Mouse (Mus musculus) heart, embryonic 12.5 days (tissue): Measurements from ENCODE around the gene Bap1. TPM values are rescaled to one million over a fixed set of nuclear protein-coding genes. Genes with fewer than 3 reads are reported as not detected.

ENCODE experiments used
- ATAC-seq: fragments of 200-750 bp; cut with Nextera tagmentation; 2 replicates; pipeline ENCODE4 v1.8.0; 2017; ENCODE audit warnings: moderate TSS enrichment, moderate library complexity; ENCODE audit not compliant: insufficient number of reproducible peaks, low FRiP score
- H3K27ac ChIP-seq: fragments of 300-500 bp; sonication (generic); 2 replicates; pipeline ENCODE4 v1.5.1; 2016; ENCODE audit warnings: mild to moderate bottlenecking, moderate library complexity; ENCODE audit not compliant: poor library complexity, severe bottlenecking
- H3K27me3 ChIP-seq: fragments of 300-500 bp; sonication (generic); replicated peaks from 2 replicates; pipeline ENCODE4 v1.6.1; 2016; ENCODE audit warnings: mild to moderate bottlenecking, moderate library complexity
- H3K36me3 ChIP-seq: fragments of 300-500 bp; sonication (generic); 2 replicates; pipeline ENCODE4 v1.6.1; 2016; ENCODE audit warnings: mild to moderate bottlenecking, moderate library complexity
- H3K4me1 ChIP-seq: fragments of 300-500 bp; sonication (generic); replicated peaks from 2 replicates; pipeline ENCODE4 v1.6.1; 2016; ENCODE audit warnings: mild to moderate bottlenecking
- H3K4me2 ChIP-seq: fragments of 300-500 bp; sonication (generic); 2 replicates; pipeline ENCODE4 v1.6.1; 2016; ENCODE audit warnings: mild to moderate bottlenecking, moderate library complexity
- H3K4me3 ChIP-seq: fragments of 300-500 bp; sonication (generic); 2 replicates; pipeline ENCODE4 v1.5.1; 2016; ENCODE audit warnings: mild to moderate bottlenecking
- H3K9ac ChIP-seq: fragments of 300-500 bp; sonication (generic); 2 replicates; pipeline ENCODE4 v1.6.1; 2016; ENCODE audit warnings: mild to moderate bottlenecking, moderate library complexity
- H3K9me3 ChIP-seq: fragments of 300-500 bp; sonication (generic); replicated peaks from 2 replicates; pipeline ENCODE4 v1.6.1; 2016; ENCODE audit warnings: mild to moderate bottlenecking, moderate library complexity
- WGBS: fragments of 180-500 bp; shearing (Covaris S2); methylation state at CpG from one replicate; pipeline ENCODE4 v1.1.7; 2016; 5-methylcytosine and 5-hydroxymethylcytosine counted together
- polyA plus RNA-seq: library from polyadenylated mRNA; unstranded; fragments of >200 nt; fragmentation: Nextera tagmentation; extraction: Ambion mirVana; gene quantifications from 2 replicates; pipeline ENCODE4 v1.2.1, GENCODE M21; 2016

The Bap1 gene
- polyA plus RNA-seq, 1 experiment from 2014 or later = 59.7 TPM

DNA sequence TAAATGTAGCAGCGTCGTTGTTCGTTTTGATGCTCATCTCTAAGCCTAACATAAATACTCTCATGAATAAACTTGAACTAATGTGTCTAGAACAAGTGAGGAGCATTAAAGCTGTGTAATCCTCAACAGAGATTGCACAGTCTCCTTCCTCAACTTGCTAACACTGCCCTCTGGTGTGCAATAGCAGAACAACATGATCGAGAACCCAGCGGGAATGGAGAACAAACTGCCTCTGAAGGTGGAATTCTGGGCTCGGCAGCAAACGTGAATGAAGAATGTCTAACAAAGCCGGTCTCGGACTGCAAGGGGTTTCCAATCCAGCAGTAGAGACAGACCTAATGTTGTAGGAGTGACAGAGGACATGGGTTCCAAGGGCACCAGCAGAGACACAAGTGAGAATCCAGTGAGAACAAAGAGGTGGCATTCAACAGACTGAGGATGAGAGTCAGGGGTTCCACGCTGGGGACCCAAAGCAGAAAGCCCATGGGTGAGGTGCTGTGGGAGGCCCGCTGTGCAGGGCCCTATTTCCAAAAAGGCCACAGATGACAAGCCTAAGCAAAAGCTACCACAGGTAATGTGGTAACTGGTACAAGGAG, 17.2 kb upstream of the Bap1 start:
- 11% methylated on average over 11 of the region's 11 CpGs for WGBS
- peaks cover 43% of the 10 kb centered on the region for H3K4me1 ChIP-seq
- no peak for ATAC-seq
- 0 out of 2 replicates have a peak overlapping the region, but pooled peaks have one; percentile 19 for H3K9ac ChIP-seq
- H3K27ac ChIP-seq = no peak overlapping the region
- H3K9me3 ChIP-seq = no peaks in the 10 kb centered on the region
- no peaks in the 10 kb centered on the region for H3K27me3 ChIP-seq
- H3K4me3 ChIP-seq = no peak overlapping the region
- peaks cover 6% of the 10 kb centered on the region; the same call in 1 of the 2 replicates for H3K36me3 ChIP-seq
- peak overlapping the region; percentile 39 for H3K4me2 ChIP-seq

DNA sequence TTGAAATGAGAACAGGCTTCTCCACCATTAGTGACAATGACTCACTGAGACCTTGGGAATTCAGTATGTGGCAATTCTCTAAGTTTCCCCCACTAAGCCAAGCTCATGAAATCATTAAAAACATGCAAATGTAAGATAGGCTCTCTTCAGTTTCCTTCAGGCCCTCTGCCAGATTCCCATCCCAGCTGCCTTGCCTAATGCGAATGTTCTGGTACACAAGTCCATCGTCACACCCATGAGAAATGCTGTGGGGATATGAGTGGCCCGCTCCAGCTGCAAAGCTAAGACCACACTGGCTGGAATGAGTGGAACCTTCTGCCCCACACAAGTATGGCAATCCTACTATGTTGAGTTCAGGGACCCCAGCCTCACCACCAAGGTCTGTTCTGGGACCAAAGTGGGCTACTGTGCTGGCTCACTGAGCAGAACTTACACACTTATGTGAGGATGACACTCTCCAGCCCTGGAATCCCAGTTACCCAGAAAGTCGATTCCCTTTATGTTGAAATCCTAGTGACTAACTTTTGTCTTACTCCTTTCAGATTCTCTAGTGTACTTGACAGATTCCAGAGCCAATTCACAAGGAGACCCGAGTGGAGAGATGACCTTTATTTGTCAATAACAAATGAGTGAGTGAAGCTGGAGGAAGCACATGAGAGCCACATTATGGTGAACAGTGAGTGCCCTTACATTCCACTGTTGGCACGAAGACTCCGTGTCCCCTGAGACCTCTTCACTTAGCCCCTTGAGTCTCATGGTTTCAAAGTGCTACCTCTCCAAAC, 14.0 kb upstream of the Bap1 start:
- Histone ChIP-seq H3K27me3 (no peaks in the 10 kb centered on the region), H3K27ac (no peak overlapping the region), H3K4me3 (no peak overlapping the region), H3K9ac (no peak overlapping the region), H3K36me3 (peaks cover 6% of the 10 kb centered on the region; the same call in 1 of the 2 replicates), H3K4me2 (no peak overlapping the region), H3K9me3 (no peaks in the 10 kb centered on the region), H3K4me1 (peaks cover 14% of the 10 kb centered on the region; the same call in 1 of the 2 replicates)
- 74% methylated on average over 7 of the region's 7 CpGs for WGBS
- no peak for ATAC-seq

DNA sequence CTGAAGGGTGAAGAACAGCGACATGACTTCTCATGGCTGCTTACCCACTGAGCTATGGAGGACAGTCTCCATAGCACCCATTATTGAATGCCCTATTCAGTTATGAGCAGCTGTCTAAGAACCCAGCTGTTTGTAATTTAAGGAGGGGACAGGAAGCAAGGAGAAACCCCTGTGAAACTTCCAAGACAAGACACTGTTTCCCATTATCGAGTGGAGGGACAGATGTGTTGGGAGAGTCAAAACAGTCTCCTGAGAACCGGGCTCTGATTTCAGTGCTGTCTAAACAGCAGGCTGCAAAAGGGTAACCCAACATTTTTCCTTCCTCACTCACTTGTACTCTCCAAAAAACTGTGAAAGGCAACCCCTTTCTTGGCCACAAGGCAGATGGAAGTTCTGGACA, 10.7 kb upstream of the Bap1 start:
- Histone ChIP-seq H3K4me3 (no peak overlapping the region), H3K36me3 (peaks cover 6% of the 10 kb centered on the region; the same call in 1 of the 2 replicates), H3K9ac (no peak overlapping the region), H3K4me1 (no peaks in the 10 kb centered on the region), H3K4me2 (no peak overlapping the region), H3K27me3 (no peaks in the 10 kb centered on the region), H3K27ac (no peak overlapping the region), H3K9me3 (no peaks in the 10 kb centered on the region)
- WGBS = 71% methylated on average over 3 of the region's 3 CpGs
- no peak for ATAC-seq

DNA sequence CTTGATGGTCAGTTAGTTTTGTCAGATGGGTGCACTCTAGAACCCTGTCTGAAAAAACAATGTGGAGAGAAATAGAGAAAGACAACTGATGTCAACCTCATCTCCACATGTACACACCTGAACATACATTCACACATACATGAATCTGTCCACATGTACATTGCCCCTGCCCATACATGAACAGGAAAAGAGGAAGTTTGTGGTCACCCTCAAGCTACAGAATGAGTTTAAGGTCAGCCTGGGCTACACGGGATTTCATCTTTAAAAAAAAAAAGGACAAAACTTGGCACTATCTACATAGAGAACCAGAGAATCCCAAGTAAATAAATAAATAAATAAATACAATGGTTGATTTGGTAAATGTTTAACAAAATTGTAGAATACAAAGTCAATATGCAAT, 6.5 kb upstream of the Bap1 start:
- no peak for ATAC-seq
- H3K9ac ChIP-seq = no peak overlapping the region
- H3K4me3 ChIP-seq = no peak overlapping the region
- H3K36me3 ChIP-seq = no peaks in the 10 kb centered on the region
- peaks cover 4% of the 10 kb centered on the region for H3K4me1 ChIP-seq
- H3K27ac ChIP-seq = no peak overlapping the region
- no peak overlapping the region for H3K4me2 ChIP-seq
- WGBS = 74% methylated on average over 1 of the region's 1 CpGs
- no peaks in the 10 kb centered on the region for H3K27me3 ChIP-seq
- H3K9me3 ChIP-seq = no peaks in the 10 kb centered on the region

DNA sequence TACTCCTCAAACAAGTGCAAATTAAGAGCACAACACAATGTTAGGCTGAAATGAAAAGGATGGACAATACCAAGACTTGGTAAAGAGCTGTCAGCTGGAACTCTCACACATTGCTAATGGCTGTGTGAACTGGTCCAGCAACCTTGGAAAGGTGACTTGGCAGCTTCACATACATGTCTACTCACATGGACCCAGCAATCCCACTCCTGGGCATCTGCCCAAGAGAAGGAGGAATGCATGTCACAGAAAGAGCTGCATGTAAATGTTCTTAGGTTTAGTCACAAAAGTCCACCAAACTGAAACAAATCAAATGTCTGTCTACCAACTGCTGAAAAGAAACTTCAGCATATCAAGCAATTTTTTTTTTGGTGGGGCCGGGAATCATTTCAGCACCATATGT, 5.3 kb upstream of the Bap1 start:
- Histone ChIP-seq H3K4me1 (peaks cover 11% of the 10 kb centered on the region), H3K4me3 (no peak overlapping the region), H3K4me2 (no peak overlapping the region), H3K36me3 (no peaks in the 10 kb centered on the region), H3K27ac (no peak overlapping the region), H3K9me3 (no peaks in the 10 kb centered on the region), H3K27me3 (no peaks in the 10 kb centered on the region), H3K9ac (no peak overlapping the region)
- WGBS = 41% methylated on average over 1 of the region's 1 CpGs
- no peak for ATAC-seq

DNA sequence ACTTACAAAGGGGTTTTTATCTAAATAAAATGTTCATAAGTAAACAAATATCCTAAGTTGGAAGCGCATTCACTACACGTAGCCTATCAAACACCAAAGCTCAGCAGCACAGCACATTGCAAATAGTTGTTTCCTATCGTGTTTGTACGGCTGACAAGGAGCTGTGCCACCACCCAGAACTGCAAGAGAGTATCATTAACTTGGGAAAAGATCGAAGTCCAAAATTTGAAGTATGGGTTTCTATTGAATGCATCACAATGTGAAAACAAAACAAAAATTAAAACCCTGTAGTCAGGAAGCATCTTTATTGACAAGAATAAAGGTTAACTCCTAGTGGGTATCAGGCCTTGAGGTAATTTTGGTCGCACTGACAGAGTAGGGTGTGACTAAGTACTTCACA, 2.9 kb upstream of the Bap1 start:
- Histone ChIP-seq H3K36me3 (peaks cover 7% of the 10 kb centered on the region; the same call in 1 of the 2 replicates), H3K4me3 (no peak overlapping the region), H3K27ac (no peak overlapping the region), H3K27me3 (no peaks in the 10 kb centered on the region), H3K4me2 (no peak overlapping the region), H3K9ac (no peak overlapping the region), H3K9me3 (no peaks in the 10 kb centered on the region), H3K4me1 (peaks cover 22% of the 10 kb centered on the region)
- WGBS = 88% methylated on average over 6 of the region's 6 CpGs
- no peak for ATAC-seq

DNA sequence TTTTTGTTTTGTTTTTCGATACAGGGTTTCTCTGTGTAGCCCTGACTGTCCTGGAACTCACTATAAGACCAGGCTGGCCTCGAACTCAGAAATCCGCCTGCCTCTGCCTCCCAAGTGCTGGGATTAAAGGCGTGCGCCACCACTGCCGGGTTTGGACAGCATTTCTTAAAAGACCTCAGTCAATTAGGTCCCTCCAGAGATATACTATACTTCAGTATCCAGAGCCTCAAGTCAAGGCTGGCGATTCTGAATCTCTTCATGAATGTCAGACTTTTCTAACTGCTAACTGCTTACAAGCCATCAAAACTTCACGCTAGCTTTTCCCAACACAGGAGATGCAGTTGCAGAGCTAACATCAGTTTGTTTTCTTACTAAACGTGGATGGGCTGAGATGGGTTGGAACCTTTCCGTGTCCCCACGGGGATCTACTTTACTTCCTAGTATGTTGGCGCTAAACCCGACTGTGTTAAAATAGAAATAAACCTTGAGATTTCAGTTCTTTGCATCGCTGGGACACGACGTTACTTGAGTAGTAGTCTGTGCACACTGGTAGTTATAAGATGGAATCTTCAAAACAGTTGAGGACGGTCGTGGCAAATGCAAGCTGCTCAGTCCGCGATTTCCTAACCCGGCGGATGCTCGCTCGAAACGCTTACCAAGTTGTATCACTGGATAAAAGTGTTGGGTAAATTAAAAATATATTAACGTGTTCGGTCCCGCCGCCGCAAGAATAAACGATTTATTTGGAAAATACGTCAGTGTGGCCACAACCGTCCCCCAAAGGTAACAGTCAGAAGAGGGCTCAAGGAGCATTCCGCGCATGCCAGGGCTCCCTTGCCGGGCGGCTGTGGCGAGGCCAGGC, 797 bp upstream of the Bap1 start:
- Histone ChIP-seq H3K4me1 (peaks cover 22% of the 10 kb centered on the region), H3K4me3 (peak overlapping the region; percentile 97), H3K36me3 (peaks cover 28% of the 10 kb centered on the region), H3K27me3 (no peaks in the 10 kb centered on the region), H3K9me3 (no peaks in the 10 kb centered on the region), H3K9ac (peak overlapping the region; percentile 89), H3K4me2 (peak overlapping the region; percentile 74), H3K27ac (peak overlapping the region; percentile 97)
- peak; percentile 86 for ATAC-seq
- WGBS = 19% methylated on average over 38 of the region's 38 CpGs

DNA sequence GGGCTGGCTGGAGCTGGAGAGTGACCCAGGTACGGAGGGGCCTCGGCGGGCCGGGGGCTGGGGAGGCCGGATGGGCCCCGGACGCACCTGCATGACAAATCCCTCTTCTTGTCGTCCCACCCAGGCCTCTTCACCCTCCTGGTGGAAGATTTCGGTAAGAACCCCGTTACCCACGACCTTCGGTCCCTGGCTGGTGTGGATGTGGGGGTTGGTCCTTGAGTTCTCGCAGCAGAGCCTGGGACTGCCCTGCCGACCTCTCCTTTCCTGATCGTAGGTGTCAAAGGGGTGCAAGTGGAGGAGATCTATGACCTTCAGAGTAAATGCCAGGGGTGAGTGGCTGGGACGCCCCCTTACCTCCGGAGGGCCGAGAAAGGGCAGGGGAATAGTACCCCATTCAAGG, 376 bp downstream of the Bap1 start:
- ATAC-seq = no peak; the same call in 1 of the 2 replicates
- under 1% methylated on average over 18 of the region's 18 CpGs for WGBS

DNA sequence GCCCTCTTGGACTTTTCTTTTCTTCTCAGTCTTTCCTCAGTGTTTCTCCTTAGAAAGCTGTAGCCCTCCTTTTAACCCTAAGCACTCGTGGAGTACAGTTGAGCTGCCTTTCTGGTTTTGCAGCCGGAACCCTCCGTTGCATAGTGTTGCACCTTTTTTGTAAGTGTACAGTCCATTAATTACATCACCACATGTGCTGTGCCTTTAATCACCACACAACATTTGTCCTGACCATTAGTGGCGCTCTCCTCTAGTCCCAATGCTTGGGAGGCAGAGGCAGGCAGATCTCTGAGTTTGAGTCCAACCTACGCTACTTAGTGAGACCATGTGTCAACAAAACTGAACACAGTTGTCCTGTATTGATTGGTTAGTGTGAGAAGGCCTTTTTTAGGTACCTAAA, 841 bp downstream of the Bap1 start:
- Histone ChIP-seq H3K4me2 (peak overlapping the region; percentile 87), H3K27ac (0 out of 2 replicates have a peak overlapping the region, but pooled peaks have one; percentile 97), H3K4me3 (peak overlapping the region; percentile 97), H3K4me1 (peaks cover 17% of the 10 kb centered on the region), H3K27me3 (no peaks in the 10 kb centered on the region), H3K36me3 (peaks cover 44% of the 10 kb centered on the region), H3K9me3 (no peaks in the 10 kb centered on the region), H3K9ac (peak overlapping the region; percentile 99)
- ATAC-seq = no peak
- WGBS = 82% methylated on average over 5 of the region's 5 CpGs

More for the DNA sequence above, 376 bp downstream of the Bap1 start:
- Histone ChIP-seq H3K36me3 (peaks cover 39% of the 10 kb centered on the region), H3K9me3 (no peaks in the 10 kb centered on the region), H3K4me2 (peak overlapping the region; percentile 87), H3K4me3 (peak overlapping the region; percentile 97), H3K27me3 (no peaks in the 10 kb centered on the region), H3K4me1 (peaks cover 17% of the 10 kb centered on the region), H3K9ac (peak overlapping the region; percentile 99), H3K27ac (peak overlapping the region; percentile 97)

DNA sequence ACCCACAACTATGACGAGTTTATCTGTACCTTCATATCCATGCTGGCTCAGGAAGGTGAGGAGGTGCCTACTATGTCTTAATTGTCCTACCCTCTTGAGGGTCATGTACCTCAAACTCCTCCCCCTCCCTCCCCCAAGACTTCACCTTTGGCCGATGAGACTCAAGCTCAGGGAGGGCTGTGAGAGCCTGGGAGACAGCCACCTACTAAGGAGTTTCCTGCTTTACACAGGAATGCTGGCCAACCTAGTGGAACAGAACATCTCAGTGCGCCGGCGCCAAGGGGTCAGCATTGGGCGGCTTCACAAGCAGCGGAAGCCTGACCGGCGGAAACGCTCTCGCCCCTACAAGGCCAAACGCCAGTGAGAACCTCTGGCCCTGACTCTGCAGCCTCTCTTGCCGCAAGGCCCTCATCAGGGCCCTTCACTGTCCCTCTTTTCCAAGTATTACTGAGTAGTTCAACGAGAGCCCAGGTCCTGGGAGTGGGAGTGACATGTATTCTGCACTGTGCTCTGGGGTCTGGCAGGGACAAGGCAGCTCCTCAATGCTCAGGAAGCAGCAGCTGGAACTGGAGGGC, 7.3 kb downstream of the Bap1 start:
- H3K4me3 ChIP-seq = no peak overlapping the region
- H3K27ac ChIP-seq = no peak overlapping the region
- H3K27me3 ChIP-seq = no peaks in the 10 kb centered on the region
- 94% methylated on average over 14 of the region's 14 CpGs for WGBS
- no peaks in the 10 kb centered on the region for H3K4me1 ChIP-seq
- no peak for ATAC-seq
- no peak overlapping the region for H3K4me2 ChIP-seq
- no peak overlapping the region for H3K9ac ChIP-seq
- H3K36me3 ChIP-seq = peaks cover 92% of the 10 kb centered on the region
- H3K9me3 ChIP-seq = no peaks in the 10 kb centered on the region
